Mouse (Mus musculus) heart, embryonic 11.5 days (tissue): ENCODE results near the gene Dcdc2c. TPM values are rescaled to one million over a fixed set of nuclear protein-coding genes. Genes with fewer than 3 reads are reported as not detected.

Experiments
- ATAC-seq: fragments of 200-750 bp; cut with Nextera tagmentation; replicated peaks from 2 replicates; pipeline ENCODE4 v1.8.0; 2017; ENCODE audit warnings: moderate library complexity; ENCODE audit not compliant: insufficient number of reproducible peaks, low FRiP score, low TSS enrichment
- H3K27ac ChIP-seq: fragments of 300-500 bp; sonication (generic); 2 replicates; pipeline ENCODE4 v1.5.1; 2014; ENCODE audit warnings: mild to moderate bottlenecking, low read depth, low read length
- H3K27me3 ChIP-seq: fragments of 300-500 bp; sonication (generic); 2 replicates; pipeline ENCODE4 v1.6.1; 2014; ENCODE audit warnings: mild to moderate bottlenecking, low read length, mixed read lengths; ENCODE audit not compliant: control insufficient read depth, insufficient read depth
- H3K36me3 ChIP-seq: fragments of 300-500 bp; sonication (generic); 2 replicates; pipeline ENCODE4 v1.6.1; 2014; ENCODE audit warnings: mild to moderate bottlenecking, low read length, moderate library complexity, mixed read lengths; ENCODE audit not compliant: control insufficient read depth, insufficient read depth
- H3K4me1 ChIP-seq: fragments of 300-500 bp; sonication (generic); 2 replicates; pipeline ENCODE4 v1.6.1; 2014; ENCODE audit warnings: low read length; ENCODE audit not compliant: control insufficient read depth, insufficient read depth
- H3K4me2 ChIP-seq: fragments of 300-500 bp; sonication (generic); 2 replicates; pipeline ENCODE4 v1.6.1; 2014; ENCODE audit warnings: mild to moderate bottlenecking, moderate library complexity
- H3K4me3 ChIP-seq: fragments of 300-500 bp; sonication (generic); 2 replicates; pipeline ENCODE4 v1.5.1; 2014; ENCODE audit warnings: low read depth, low read length
- H3K9ac ChIP-seq: fragments of 300-500 bp; sonication (generic); 2 replicates; pipeline ENCODE4 v1.6.1; 2014; ENCODE audit warnings: mild to moderate bottlenecking, low read depth, low read length, moderate library complexity
- H3K9me3 ChIP-seq: fragments of 300-500 bp; sonication (generic); replicated peaks from 2 replicates; pipeline ENCODE4 v1.6.1; 2016; ENCODE audit warnings: low read length; ENCODE audit not compliant: control insufficient read depth
- WGBS: fragments of 180-500 bp; shearing (Covaris S2); extraction: QIAGEN DNeasy Blood & Tissue Kit; methylation state at CpG from one replicate; pipeline ENCODE4 v1.1.7; 2014; ENCODE audit not compliant: insufficient replicate concordance; 5-methylcytosine and 5-hydroxymethylcytosine counted together
- polyA plus RNA-seq: library from polyadenylated mRNA; unstranded; fragments of >200 nt; fragmentation: Nextera tagmentation; extraction: Ambion mirVana; gene quantifications from 2 replicates; pipeline ENCODE4 v1.2.1, GENCODE M21; 2014

Dcdc2c gene
- polyA plus RNA-seq, 1 experiment from 2014 or later = 0.21 TPM

GRCm38 (mm10) chr12:28582423-28582822 is 30.2 kb upstream of the Dcdc2c start, which contains the start of gene Allc:
TSS of gene Allc (minus strand) at chr12:28582523.
- Histone ChIP-seq H3K4me1 (no peaks in the 10 kb centered on the region), H3K9ac (no peak within 1 kb of the TSS), H3K9me3 (no peaks in the 10 kb centered on the region), H3K36me3 (no peaks in the 10 kb centered on the region), H3K27ac (no peak within 1 kb of the TSS), H3K4me2 (no peak within 1 kb of the TSS), H3K4me3 (no peak within 1 kb of the TSS), H3K27me3 (no peaks in the 10 kb centered on the region)
- WGBS = 76% methylated on average over 8 of the region's 8 CpGs
- no peak for ATAC-seq

- no peaks in the 10 kb centered on the region for H3K36me3 ChIP-seq
- no peaks in the 10 kb centered on the region for H3K9me3 ChIP-seq
- WGBS = 27% methylated on average over 4 of the region's 4 CpGs
- H3K27ac ChIP-seq = no peak overlapping the region
- H3K4me3 ChIP-seq = no peak overlapping the region
- H3K27me3 ChIP-seq = no peaks in the 10 kb centered on the region
- no peaks in the 10 kb centered on the region for H3K4me1 ChIP-seq
- no peak overlapping the region for H3K9ac ChIP-seq
- no peak for ATAC-seq
- H3K4me2 ChIP-seq = no peak overlapping the region
Observed at GRCm38 (mm10) chr12:28579132-28579531, 26.9 kb upstream of the Dcdc2c start.

GRCm38 (mm10) chr12:28578147-28578546 is 25.9 kb upstream of the Dcdc2c start:
- no peaks in the 10 kb centered on the region for H3K4me1 ChIP-seq
- H3K27ac ChIP-seq = no peak overlapping the region
- WGBS = 76% methylated on average over 3 of the region's 3 CpGs
- H3K4me3 ChIP-seq = no peak overlapping the region
- no peak for ATAC-seq
- no peak overlapping the region for H3K9ac ChIP-seq
- H3K9me3 ChIP-seq = no peaks in the 10 kb centered on the region
- H3K36me3 ChIP-seq = no peaks in the 10 kb centered on the region
- H3K27me3 ChIP-seq = no peaks in the 10 kb centered on the region
- H3K4me2 ChIP-seq = no peak overlapping the region

- Histone ChIP-seq H3K4me2 (no peak overlapping the region), H3K9me3 (no peaks in the 10 kb centered on the region), H3K27me3 (no peaks in the 10 kb centered on the region), H3K4me3 (no peak overlapping the region), H3K36me3 (no peaks in the 10 kb centered on the region), H3K27ac (no peak overlapping the region), H3K4me1 (no peaks in the 10 kb centered on the region), H3K9ac (no peak overlapping the region)
- no peak for ATAC-seq
- 58% methylated on average over 6 of the region's 6 CpGs for WGBS
Observed at GRCm38 (mm10) chr12:28575366-28576070, 23.3 kb upstream of the Dcdc2c start.

- no peaks in the 10 kb centered on the region for H3K27me3 ChIP-seq
- H3K9ac ChIP-seq = no peak overlapping the region
- no peaks in the 10 kb centered on the region for H3K4me1 ChIP-seq
- 77% methylated on average over 2 of the region's 2 CpGs for WGBS
- no peak overlapping the region for H3K4me3 ChIP-seq
- H3K9me3 ChIP-seq = no peaks in the 10 kb centered on the region
- H3K4me2 ChIP-seq = no peak overlapping the region
- H3K36me3 ChIP-seq = no peaks in the 10 kb centered on the region
- H3K27ac ChIP-seq = no peak overlapping the region
- no peak for ATAC-seq
Observed at GRCm38 (mm10) chr12:28572241-28572640, 20.0 kb upstream of the Dcdc2c start.

- no peak overlapping the region for H3K4me3 ChIP-seq
- no peaks in the 10 kb centered on the region for H3K27me3 ChIP-seq
- 0 out of 2 replicates have a peak, but pooled peaks have one; percentile 26 for ATAC-seq
- H3K4me2 ChIP-seq = peak overlapping the region; percentile 53
- no peaks in the 10 kb centered on the region for H3K4me1 ChIP-seq
- WGBS = 45% methylated on average over 18 of the region's 18 CpGs
- no peak overlapping the region for H3K9ac ChIP-seq
- H3K36me3 ChIP-seq = no peaks in the 10 kb centered on the region
- no peaks in the 10 kb centered on the region for H3K9me3 ChIP-seq
- H3K27ac ChIP-seq = no peak overlapping the region
Observed at GRCm38 (mm10) chr12:28551775-28552174, 424 bp downstream of the Dcdc2c start.

GRCm38 (mm10) chr12:28548887-28549286 is 3.3 kb downstream of the Dcdc2c start:
- ATAC-seq = no peak
- Histone ChIP-seq H3K4me3 (no peak overlapping the region), H3K4me2 (no peak overlapping the region), H3K9me3 (no peaks in the 10 kb centered on the region), H3K27ac (no peak overlapping the region), H3K27me3 (no peaks in the 10 kb centered on the region), H3K4me1 (no peaks in the 10 kb centered on the region), H3K9ac (no peak overlapping the region), H3K36me3 (no peaks in the 10 kb centered on the region)
- 32% methylated on average over 4 of the region's 4 CpGs for WGBS

- Histone ChIP-seq H3K9me3 (peaks cover 3% of the 10 kb centered on the region; the same call in 1 of the 2 replicates), H3K4me3 (no peak overlapping the region), H3K27ac (no peak overlapping the region), H3K9ac (no peak overlapping the region), H3K36me3 (no peaks in the 10 kb centered on the region), H3K4me2 (no peak overlapping the region), H3K27me3 (no peaks in the 10 kb centered on the region), H3K4me1 (no peaks in the 10 kb centered on the region)
- ATAC-seq = no peak
- 27% methylated on average over 1 of the region's 1 CpGs for WGBS
Observed at GRCm38 (mm10) chr12:28514264-28514775, 37.9 kb downstream of the Dcdc2c start.
